Mouse (Mus musculus) midbrain, embryonic 10.5 days (tissue): ENCODE data around the gene Gm156. TPM values are rescaled to one million over a fixed set of nuclear protein-coding genes. Genes with fewer than 3 reads are reported as not detected.

ENCODE experiments used
- polyA plus RNA-seq: library from polyadenylated mRNA; unstranded; fragments of >200 nt; fragmentation: Nextera tagmentation; extraction: Ambion mirVana; gene quantifications from 2 replicates; pipeline ENCODE4 v1.2.1, GENCODE M21; 2016

The Gm156 gene
- polyA plus RNA-seq, 1 experiment from 2014 or later: not detected

Other genes with a start within 250 kb of the Gm156 start
- gene Klre1, start 206.4 kb downstream of the Gm156 start, polyA plus RNA-seq: not detected in 2 replicates
- gene Klrd1, start 192.5 kb downstream of the Gm156 start, polyA plus RNA-seq: 0.14 TPM in 1 of 2 replicates, not detected in the other
- gene Klrk1, start 160.4 kb downstream of the Gm156 start, polyA plus RNA-seq: 0.22 and 0.39 TPM in 2 replicates
- gene Klrc3, start 140.9 kb downstream of the Gm156 start, polyA plus RNA-seq: not detected in 2 replicates
- not detected in 2 replicates for gene Klrc2, start 123.6 kb downstream of the Gm156 start, polyA plus RNA-seq
- gene Klrc1, start 105.3 kb downstream of the Gm156 start, polyA plus RNA-seq: not detected in 2 replicates
- gene Klri1, start 67.1 kb downstream of the Gm156 start, polyA plus RNA-seq: not detected in 2 replicates
- not detected in 2 replicates for gene Klri2, start 43.8 kb downstream of the Gm156 start, polyA plus RNA-seq
- not detected in 2 replicates for gene Gm17631, start 78.4 kb upstream of the Gm156 start, polyA plus RNA-seq
- gene Klra17, start 92.4 kb upstream of the Gm156 start, polyA plus RNA-seq: not detected in 2 replicates
- not detected in 2 replicates for gene Klra5, start 133.4 kb upstream of the Gm156 start, polyA plus RNA-seq
- gene Klra6, start 242.7 kb upstream of the Gm156 start, polyA plus RNA-seq: not detected in 2 replicates